Mouse (Mus musculus) testis, adult 2 months (tissue): ENCODE measurements around the gene Usp39. TPM values are rescaled to one million over a fixed set of nuclear protein-coding genes. Genes with fewer than 3 reads are reported as not detected.

Experiments
- H3K27ac ChIP-seq: fragments of 200-500 bp; 2 replicates; pipeline ENCODE4 v1.5.1; 2012; ENCODE audit warnings: low read depth, low read length; ENCODE audit not compliant: control insufficient read depth, insufficient read depth
- H3K27me3 ChIP-seq: fragments of 200-500 bp; 2 replicates; pipeline ENCODE4 v1.6.1; 2012; ENCODE audit warnings: mild to moderate bottlenecking, low read length, moderate library complexity; ENCODE audit not compliant: control insufficient read depth, insufficient read depth
- H3K36me3 ChIP-seq: fragments of 200-500 bp; 2 replicates; pipeline ENCODE4 v1.6.1; 2012; ENCODE audit warnings: mild to moderate bottlenecking, low read length; ENCODE audit not compliant: control insufficient read depth, insufficient read depth
- H3K4me1 ChIP-seq: fragments of 200-500 bp; 2 replicates; pipeline ENCODE4 v1.6.1; 2012; ENCODE audit warnings: low read length; ENCODE audit not compliant: control insufficient read depth, insufficient read depth
- H3K4me3 ChIP-seq: fragments of 200-500 bp; 2 replicates; pipeline ENCODE4 v1.5.1; 2012; ENCODE audit warnings: low read depth, mild to moderate bottlenecking, low read length, moderate library complexity, mixed read lengths; ENCODE audit not compliant: control insufficient read depth
- CTCF ChIP-seq: fragments of 200-500 bp; IDR thresholded peaks from 2 replicates; pipeline ENCODE4 v1.5.1; 2012; ENCODE audit warnings: low read depth, mild to moderate bottlenecking, inconsistent platforms, low read length, moderate library complexity; ENCODE audit not compliant: control insufficient read depth, insufficient read depth, insufficient replicate concordance
- POLR2A ChIP-seq: fragments of 200-500 bp; IDR thresholded peaks from 2 replicates; pipeline ENCODE4 v1.6.1; 2012; ENCODE audit warnings: low read depth, mild to moderate bottlenecking, inconsistent platforms, low read length, moderate library complexity; ENCODE audit not compliant: control insufficient read depth
- polyA plus RNA-seq: library from polyadenylated mRNA; depleted of rRNA; stranded (reverse); fragments of >200 nt; gene quantifications from 2 replicates; pipeline ENCODE4 v1.2.3, GENCODE M21; 2012; rRNA removed

Gene Usp39
- polyA plus RNA-seq, result 29.0 and 29.3 TPM in 2 replicates

DNA sequence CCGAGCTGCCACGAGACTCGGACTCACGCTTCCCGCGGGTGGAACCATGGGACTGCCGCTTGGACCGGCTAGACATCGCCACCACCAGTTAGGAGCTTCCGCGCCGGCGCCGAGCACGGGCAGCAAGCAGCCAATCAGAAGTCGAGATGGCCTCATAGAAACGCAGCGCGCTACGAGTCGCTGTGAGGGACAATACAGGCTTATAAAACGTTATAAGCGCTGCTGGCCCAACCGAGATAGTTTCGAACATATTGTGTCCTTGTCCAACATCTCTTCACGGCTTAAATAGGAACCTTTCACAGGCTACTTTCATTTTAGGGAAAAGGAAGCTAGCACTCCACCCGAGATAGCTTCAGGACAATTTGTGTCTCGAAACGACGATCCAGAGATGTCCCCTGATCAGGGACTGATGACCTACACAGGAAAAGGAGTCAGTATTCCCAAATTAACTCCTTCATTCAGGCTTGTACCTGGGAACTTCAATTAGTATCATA, at the start of gene Usp39:
TSS of gene Usp39 (minus strand) at position 111 of the 494 bp plus-strand sequence.
- Histone ChIP-seq H3K36me3 (no peaks in the 10 kb centered on the region; the same call in none of the 2 replicates), H3K4me3 (peak within 1 kb of the TSS; percentile 96), H3K27ac (peak within 1 kb of the TSS; percentile 95), H3K4me1 (no peaks in the 10 kb centered on the region; the same call in 1 of the 2 replicates), H3K27me3 (no peaks in the 10 kb centered on the region)
- peak; percentile 86 for TF ChIP-seq POLR2A
- no peak for TF ChIP-seq CTCF

- H3K4me3 ChIP-seq, result no peak overlapping the region
- no peak overlapping the region for H3K27ac ChIP-seq
Observed at GRCm38 (mm10) chr6:72392341-72392740, 47.4 kb upstream of the Usp39 start.

GRCm38 (mm10) chr6:72390795-72391521, 46.0 kb upstream of the Usp39 start:
- TF ChIP-seq POLR2A (no peak), CTCF (no peak)
- peak overlapping the region; percentile 80 for H3K27ac ChIP-seq
- peak overlapping the region; percentile 86 for H3K4me3 ChIP-seq
- peaks cover 19% of the 10 kb centered on the region for H3K4me1 ChIP-seq
- no peaks in the 10 kb centered on the region for H3K36me3 ChIP-seq
- H3K27me3 ChIP-seq, result no peaks in the 10 kb centered on the region

More at GRCm38 (mm10) chr6:72392341-72392740, 47.4 kb upstream of the Usp39 start:
- TF ChIP-seq POLR2A (no peak), CTCF (no peak)
- no peaks in the 10 kb centered on the region for H3K27me3 ChIP-seq
- H3K36me3 ChIP-seq, result no peaks in the 10 kb centered on the region
- peaks cover 19% of the 10 kb centered on the region for H3K4me1 ChIP-seq

- Histone ChIP-seq H3K27me3 (no peaks in the 10 kb centered on the region), H3K36me3 (no peaks in the 10 kb centered on the region), H3K4me1 (peaks cover 19% of the 10 kb centered on the region), H3K4me3 (peak within 1 kb of the TSS; percentile 86), H3K27ac (peak within 1 kb of the TSS; percentile 80)
- TF ChIP-seq POLR2A (peak; percentile 28), CTCF (no peak)
Observed at GRCm38 (mm10) chr6:72389941-72390771, 45.2 kb upstream of the Usp39 start, which contains the start of gene Vamp8. Gene Vamp8, minus strand, starts transcription at chr6:72390703.

DNA sequence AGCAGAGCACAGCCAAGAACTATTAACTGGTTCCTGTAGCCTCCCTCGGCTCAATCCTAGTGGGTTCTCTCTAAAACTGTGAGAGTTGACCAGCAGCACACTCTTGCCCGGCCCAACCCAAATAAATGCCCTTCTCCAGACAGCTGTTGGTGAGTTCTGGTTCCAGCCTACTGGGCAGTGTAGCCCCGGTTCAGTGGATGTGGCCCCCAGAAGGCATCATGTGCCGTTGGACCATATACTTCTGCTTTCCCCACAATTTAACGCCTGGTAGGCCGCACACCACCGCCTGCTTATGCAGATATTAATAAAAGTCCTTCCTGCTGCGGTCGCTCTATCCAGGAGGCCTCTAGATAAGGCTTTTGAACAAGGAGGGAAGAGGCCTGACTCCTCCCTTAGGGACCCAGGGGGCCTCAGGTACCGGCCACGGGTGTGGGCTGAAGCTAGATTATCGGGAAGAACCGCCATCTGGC, 44.5 kb upstream of the Usp39 start:
- Histone ChIP-seq H3K27me3 (no peaks in the 10 kb centered on the region), H3K27ac (peak overlapping the region; percentile 80), H3K36me3 (no peaks in the 10 kb centered on the region), H3K4me1 (peaks cover 19% of the 10 kb centered on the region), H3K4me3 (peak overlapping the region; percentile 86)
- TF ChIP-seq CTCF (no peak), POLR2A (no peak)

- Histone ChIP-seq H3K36me3 (no peaks in the 10 kb centered on the region), H3K4me3 (no peak overlapping the region), H3K27me3 (no peaks in the 10 kb centered on the region), H3K4me1 (peaks cover 19% of the 10 kb centered on the region), H3K27ac (no peak overlapping the region)
- TF ChIP-seq CTCF (no peak), POLR2A (no peak)
Observed at GRCm38 (mm10) chr6:72388791-72389329, 43.9 kb upstream of the Usp39 start.
